Mouse (Mus musculus): ENCODE measurements around the gene Pgpep1l.

The Pgpep1l gene

DNA sequence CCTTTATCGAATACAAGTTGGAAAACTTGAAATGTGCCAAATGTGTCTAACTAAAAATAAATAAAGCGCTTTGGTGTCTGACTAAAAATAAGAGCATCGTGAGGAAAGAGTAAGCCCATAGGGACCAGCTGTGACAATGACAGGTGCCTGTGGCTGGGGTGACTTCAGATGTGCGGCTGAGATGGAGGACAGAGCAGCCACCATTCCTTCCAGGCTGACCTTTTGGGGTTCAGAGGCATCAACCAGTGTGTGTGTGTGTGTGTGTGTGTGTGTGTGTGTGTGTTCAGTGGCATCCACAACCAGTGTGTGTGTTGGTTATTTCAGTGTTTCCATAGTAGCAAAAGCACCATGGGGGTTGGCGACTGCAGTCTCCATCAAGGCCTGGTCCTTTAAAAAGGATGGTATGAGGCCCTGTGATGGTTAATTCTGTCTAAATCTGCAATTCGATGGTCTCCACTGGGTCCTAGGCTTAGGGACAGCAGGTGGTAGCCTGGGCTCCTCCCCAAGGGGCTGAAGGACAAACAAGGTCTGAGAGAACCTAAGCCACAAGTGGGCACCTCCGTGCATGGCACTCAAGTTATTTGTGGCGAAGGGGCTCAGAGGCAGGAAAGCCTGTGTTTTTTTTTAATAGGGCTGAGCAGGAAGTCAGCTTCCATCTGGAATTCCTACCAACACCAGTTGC is 546 bp downstream of the Pgpep1l start:
- in situ Hi-C loops (cut with MboI, MseI): loop anchor here (10.0 kb wide), 1 partner anchor 1579 kb away; the partner anchor contains the start of genes Asb7 and Lins1

- in situ Hi-C loops (cut with MboI, MseI): loop anchor here (10.0 kb wide), 1 partner anchor 1578 kb away; the partner anchor contains the start of genes Asb7 and Lins1
These were observed 1.3 kb downstream of the Pgpep1l start for GRCm38 (mm10) chr7:68262612-68263200.

DNA sequence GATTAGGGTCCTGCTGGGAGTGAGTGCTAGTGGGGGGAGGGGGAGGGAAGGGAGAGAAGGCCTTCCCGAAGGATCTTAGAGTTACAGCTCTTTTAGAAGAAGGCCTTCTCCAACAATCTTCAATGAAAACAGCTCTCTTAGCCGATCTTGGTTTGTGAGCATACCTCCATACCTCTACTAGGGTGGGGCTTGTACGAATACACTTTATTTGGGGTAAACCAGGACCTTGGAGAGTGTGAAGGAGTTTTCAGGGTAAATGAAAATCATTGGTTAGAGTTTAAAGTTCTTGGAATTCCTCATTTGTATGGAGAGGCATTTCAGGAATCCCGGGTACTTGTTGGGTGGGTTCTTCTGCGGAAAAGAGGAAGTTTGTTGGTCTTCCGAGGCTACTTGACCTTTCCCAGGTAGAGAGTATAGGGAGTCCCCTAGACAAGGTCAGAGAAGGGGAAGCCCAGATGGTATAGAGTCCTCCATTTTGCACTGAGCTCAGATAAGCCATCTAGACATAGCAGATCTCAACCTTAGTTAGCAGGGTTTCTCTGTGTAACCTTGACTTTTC is 4.4 kb downstream of the Pgpep1l start:
- in situ Hi-C loops (cut with MboI, MseI): loop anchor here (10.0 kb wide), 1 partner anchor 1575 kb away; the partner anchor contains the start of genes Asb7 and Lins1

GRCm38 (mm10) chr7:68258326-68259150 is 5.5 kb downstream of the Pgpep1l start:
- in situ Hi-C loops (cut with MboI, MseI): no loop called here

DNA sequence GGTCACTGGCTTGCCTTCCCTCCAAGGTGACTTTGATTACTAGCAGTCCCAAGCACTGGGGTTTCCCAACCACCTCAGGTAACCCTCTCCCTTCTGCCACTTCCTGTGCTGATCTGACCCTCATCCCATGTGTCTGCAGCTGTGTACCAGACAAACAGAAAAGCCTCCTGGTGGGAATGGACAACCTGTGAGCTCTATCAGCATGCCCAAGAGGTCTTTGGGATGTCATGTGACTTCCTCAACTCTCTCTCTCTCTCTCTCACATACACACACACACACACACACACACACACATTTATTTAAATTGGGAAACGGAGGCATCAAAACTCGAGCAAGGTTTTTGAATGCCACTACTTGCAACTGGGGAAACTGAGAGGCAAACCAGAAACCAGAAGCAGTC is 6.3 kb downstream of the Pgpep1l start:
- in situ Hi-C loops (cut with MboI, MseI): no loop called here

DNA sequence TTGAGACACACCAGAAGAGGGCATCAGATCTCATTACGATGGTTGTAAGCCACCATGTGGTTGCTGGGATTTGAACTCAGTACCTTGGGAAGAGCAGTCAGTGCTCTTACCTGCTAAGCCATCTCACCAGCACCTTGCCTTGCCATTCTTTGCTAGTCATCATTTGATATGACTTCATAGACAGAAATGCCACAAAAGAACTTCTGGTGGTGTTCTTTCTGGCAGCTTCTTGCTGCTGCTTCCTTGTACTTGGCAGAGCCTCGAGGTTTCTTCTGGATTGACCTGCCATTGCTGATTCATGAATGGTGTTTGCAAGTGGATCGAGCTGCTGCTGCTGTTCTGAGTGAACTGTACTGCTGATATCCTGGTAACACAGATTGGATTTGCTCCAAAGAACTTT is 13.1 kb downstream of the Pgpep1l start:
- in situ Hi-C loops (cut with MboI, MseI): no loop called here

DNA sequence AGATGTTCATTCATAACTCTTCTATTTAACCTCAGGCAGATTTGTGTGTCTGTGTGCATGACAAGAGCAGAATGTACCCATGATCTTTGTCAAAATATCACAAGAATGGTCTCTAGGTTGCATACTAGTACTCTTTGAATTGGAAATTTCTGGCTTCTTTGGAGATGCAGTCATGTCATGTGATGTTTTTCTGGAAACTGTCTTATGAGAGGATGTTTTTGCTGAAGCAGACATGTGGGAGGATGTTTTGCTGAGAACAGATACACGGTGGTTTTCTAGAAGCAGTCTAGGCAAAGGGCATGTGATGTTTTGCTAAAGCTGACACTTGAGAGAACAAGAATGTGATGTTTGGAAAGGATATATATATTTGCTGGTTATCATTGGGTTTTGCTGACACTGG is 13.6 kb downstream of the Pgpep1l start:
- in situ Hi-C loops (cut with MboI, MseI): no loop called here

DNA sequence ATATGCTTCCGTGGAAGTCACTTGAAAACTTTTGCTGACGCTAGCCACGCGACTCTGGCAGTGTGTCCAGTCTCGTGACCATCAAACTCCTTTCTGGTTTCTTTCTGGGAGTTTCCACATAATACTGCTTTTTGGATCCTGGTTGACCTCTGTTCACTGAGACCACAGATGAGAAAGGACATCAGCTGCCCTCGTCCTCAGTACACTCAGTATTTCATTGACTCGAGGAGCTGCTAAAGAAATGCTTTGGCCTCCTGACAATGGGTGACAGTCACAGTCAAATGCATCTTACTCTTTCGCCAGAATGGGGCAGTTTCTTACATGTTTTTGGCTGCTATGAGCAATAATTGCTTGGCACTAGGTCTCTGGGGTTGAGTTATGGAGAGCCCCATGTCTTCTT is 17.8 kb downstream of the Pgpep1l start:
- in situ Hi-C loops (cut with MboI, MseI): no loop called here

GRCm38 (mm10) chr7:68245681-68246080 is 18.4 kb downstream of the Pgpep1l start:
- in situ Hi-C loops (cut with MboI, MseI): no loop called here

DNA sequence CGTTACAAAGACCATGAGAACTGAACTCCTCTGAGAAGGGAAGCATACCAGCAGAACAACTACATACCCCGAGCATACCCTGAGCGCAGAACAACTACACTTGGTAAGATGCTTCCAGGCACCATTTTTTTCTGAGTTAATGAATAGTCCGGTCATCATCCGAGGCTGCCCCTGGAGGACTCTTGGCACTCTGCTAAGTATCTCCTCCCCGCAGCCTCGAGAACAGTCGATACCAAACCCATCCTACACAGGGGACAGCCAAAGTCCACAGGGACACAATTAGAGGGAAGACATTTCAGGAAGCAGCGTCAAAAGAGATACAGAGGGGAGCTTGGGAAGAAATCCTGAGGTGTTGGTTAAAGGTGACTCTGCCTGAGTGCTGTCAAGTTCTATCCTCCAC is 22.8 kb downstream of the Pgpep1l start:
- in situ Hi-C loops (cut with MboI, MseI): no loop called here

DNA sequence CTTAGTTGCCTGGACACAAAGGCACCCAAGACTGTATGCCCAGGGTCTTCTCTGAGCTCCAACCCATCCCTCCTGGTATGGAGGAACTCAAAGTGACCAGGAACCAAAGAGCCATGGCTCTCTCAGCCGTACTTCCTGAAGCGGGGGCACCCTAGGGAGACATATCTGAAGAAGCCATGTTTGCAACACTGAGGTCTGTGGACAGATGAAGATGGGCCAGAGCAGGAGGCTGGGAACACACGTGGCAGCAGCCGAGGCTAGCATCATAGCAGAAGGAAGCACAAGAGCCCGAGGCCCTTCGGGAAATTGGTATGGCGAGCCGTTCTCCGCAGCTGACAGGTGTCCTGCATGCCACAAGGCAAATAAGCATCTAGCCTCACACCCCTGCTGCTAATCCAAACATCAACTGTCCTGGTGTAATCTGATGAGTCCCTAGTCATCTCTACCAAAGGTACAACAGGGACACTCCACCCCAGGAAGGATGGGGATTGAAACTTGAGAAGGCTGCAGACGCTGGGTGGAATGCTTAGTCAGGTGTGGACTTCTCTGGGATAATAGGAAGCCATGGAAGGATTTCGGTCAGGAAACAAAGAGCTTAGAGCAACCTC is 24.7 kb downstream of the Pgpep1l start:
- in situ Hi-C loops (cut with MboI, MseI): loop anchor here (10.0 kb wide), 1 partner anchor 565 kb away; no protein-coding TSS in a partner anchor

GRCm38 (mm10) chr7:68236817-68237216 is 27.2 kb downstream of the Pgpep1l start:
- in situ Hi-C loops (cut with MboI, MseI): loop anchor here (10.0 kb wide), 1 partner anchor 562 kb away; no protein-coding TSS in a partner anchor

DNA sequence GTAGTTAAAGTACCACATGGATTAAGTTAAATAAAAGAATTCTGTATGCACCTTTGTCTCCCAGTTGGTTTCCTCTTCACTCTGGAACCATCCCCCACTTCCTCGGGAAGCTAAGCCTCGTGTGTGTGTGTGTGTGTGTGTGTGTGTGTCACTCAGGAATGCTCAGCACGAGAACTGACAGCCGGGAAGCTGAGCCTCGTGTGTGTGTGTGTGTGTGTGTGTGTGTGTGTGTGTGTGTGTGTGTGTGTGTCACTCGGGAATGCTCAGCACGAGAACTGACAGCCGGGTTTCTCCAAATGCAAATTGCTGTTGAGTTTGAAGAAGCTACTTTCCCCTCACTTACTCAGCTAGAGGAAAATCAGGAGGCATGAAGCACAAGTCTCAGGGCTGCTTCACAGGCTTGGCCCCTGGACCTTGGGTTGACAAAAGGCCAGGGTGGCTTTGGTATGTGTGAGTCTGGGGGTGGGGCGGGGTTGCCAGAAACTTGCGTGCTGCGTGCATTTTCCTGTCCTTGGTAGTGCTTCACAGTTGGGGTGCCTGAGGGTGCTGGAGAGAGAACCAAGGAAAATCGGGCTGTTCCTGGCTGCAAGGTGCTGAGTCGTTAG is 30.3 kb downstream of the Pgpep1l start:
- in situ Hi-C loops (cut with MboI, MseI): loop anchor here (10.0 kb wide), 1 partner anchor 559 kb away; no protein-coding TSS in a partner anchor

DNA sequence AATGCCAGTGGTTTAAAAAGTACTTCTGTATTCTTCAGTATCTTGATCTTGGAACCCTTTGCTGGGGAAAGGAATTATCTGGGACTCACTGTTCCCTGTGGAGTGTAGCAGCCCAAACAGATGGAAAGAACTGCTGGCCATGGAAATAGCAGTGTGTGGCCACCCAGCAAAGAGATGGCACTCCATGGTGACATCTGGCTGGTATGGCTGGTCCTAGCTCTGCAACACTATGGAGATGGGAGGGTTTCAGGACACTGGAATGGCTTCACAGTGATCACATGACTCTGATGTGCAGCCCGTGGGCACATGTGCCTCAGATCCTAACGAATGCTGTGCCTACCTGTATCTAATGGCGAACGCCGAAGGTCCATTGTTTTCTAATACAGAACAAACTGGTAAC is 31.5 kb downstream of the Pgpep1l start:
- in situ Hi-C loops (cut with MboI, MseI): loop anchor here (10.0 kb wide), 1 partner anchor 558 kb away; no protein-coding TSS in a partner anchor

GRCm38 (mm10) chr7:68230831-68231230 is 33.2 kb downstream of the Pgpep1l start:
- in situ Hi-C loops (cut with MboI, MseI): loop anchor here (10.0 kb wide), 1 partner anchor 556 kb away; no protein-coding TSS in a partner anchor

GRCm38 (mm10) chr7:68228491-68228890 is 35.5 kb downstream of the Pgpep1l start:
- in situ Hi-C loops (cut with MboI, MseI): no loop called here

DNA sequence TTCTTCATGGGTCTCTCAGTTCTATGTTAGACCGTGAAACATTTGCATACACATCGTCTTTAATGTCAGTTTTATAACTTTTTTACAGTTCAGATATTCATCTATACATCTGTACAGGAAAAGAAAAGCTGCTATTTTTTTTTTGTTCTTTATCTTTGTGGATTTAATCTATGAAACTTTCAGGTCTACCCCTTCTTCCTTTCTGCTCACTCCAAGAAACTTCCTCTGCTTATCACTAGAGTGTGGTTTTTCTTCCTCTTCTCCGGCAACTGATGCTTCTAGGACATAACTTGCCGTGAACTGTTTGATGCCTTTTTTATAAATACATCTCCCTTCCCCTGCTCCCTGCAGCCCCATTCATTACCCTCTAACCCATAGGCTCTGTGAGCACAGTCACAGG is 36.4 kb downstream of the Pgpep1l start:
- in situ Hi-C loops (cut with MboI, MseI): no loop called here

DNA sequence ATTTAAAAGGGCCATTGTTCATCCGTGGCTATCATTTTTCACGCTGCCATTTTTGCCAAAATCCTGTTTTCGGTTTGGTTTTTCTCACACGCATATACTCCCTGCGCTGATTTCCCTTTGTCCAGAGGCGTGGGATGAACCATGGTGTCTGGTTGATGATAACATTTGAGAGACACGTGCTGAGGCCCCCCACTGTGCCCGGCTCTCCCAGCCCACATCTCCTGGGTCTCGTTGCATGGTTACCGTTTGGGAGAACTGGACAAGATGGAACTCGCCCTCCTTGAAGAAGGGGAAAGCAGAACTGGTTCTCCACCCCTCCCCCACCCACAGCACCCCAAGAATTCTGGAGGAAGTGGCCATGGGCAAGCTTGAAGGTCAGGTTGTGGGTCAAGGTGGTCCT is 37.0 kb downstream of the Pgpep1l start:
- in situ Hi-C loops (cut with MboI, MseI): no loop called here

DNA sequence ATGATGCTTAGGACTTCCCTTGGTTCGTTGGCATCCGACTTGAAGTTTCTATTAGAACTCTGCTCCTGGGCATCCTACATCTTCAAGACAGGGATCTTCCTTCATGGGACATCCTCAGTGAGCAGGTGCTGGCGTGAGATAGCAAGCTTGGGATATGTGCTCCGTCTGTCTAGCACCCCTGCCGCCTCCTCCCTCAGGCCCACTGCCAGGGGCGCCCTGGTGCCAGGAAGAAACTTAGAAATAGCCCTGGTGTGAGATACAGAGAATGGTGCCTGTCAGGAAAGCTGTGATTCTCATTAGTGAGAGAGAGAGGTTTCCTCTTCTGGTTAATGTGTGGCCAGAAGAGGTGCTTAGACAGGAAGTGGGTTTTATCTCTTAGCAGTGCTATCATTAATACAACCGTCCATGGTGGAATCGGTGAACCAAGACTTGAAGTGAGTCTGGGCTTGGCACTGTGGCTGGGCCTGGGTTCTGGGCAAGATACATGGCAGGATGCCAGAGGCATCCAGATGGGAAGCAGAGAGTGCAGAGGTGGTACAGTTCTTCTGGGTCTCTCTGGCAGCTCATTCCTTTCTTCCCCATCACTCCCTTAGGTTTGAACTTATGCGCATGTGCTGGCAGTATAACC is 38.5 kb downstream of the Pgpep1l start:
- in situ Hi-C loops (cut with MboI, MseI): no loop called here

DNA sequence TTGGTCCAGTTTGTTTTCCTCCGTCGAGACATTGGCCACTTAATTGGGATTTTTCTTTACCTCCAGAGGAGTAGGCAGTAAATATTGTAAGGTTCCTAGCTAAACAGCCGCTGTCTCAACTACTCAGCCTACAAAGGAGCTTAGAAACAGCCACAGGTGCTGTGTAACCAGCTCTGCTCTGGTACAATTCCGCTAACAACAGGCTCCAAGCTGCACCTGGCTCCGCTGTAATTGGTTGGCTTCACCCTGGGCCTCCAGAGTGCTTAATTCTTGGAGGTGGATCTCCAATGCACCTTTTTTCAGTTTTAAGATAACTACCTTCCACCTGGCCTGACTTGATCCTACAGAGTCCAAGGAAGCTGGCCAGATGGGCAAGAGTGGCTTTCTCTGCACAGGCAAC is 40.0 kb downstream of the Pgpep1l start:
- in situ Hi-C loops (cut with MboI, MseI): no loop called here
